Mouse (Mus musculus) embryo, embryonic 10.5 days (tissue): Measurements from ENCODE around the gene Aldh1a3.

Experiments used
- DNase-seq: peaks from one replicate; pipeline ENCODE4 v3.0.0-alpha.2; 2015; ENCODE audit warnings: low spot score

The Aldh1a3 gene

DNA sequence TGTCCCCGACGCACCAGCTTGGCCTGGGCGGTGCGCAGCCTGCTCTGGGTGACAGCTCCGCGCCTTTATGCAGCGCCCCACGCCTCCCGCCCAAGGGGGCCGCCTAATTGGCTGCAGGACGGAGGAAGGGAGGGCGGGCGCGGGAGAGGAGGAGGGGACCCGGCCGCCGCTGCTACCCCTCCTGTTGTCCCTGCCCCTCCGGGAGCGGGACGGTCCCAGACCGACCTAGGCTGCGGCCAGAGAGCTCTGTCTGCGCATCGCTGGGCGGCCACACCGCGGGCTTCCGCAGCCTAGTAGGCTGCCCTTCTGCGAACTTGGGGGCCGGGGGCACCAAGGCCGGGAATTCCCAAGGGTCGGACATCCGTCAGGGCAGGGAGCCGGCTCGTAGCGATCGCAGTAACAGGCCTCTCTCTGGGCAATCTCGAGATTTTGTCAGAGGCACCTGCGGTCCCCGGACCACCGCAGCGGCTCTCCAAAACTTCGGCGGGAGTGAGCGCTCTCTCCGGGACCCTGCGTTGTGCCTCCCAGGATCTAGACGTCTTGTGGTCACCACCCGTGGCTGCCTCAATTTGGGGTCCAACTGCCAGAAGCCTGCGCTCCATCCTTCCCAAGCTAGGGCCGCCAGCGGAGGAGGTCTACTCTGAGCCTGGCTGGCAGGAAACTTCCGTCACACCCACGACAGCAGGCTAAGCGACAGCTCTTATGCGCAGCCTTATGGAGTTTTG, at the start of gene Aldh1a3:
TSS of gene Aldh1a3 (minus strand) at position 81 of the 725 bp plus-strand sequence.
- DNase-seq: peak; percentile 63

- no peak for DNase-seq
These were observed 49.0 kb upstream of the Aldh1a3 start for GRCm38 (mm10) chr7:66476289-66476688.

DNA sequence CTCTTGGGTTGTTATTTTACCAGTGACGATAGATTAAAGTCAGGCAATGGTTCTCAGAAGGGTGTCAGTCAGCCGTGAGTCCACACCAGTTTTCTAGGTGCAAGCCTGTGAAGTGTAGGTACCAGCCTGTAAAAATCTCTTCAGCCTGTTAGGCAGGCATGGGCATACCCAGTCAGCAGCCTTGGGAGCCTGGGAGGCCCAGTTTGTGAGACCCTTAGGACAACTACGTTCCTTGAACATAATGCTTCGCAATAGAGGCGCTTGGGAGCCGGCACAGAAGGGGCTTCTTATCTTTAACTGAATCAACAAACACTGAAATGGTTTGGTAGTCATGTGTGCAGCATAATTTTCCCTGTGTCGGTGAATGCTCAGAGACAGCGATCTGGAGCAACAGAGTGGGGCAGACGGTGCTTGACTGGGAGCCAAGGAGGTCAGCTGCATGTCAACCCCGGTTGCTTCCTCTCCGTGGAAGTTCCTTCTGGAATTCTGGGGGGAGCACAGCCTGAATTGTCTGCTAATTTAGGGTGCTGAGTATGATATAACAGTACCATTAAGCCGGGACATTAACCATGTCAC, 44.4 kb upstream of the Aldh1a3 start:
- no peak for DNase-seq

GRCm38 (mm10) chr7:66466641-66467040, 39.3 kb upstream of the Aldh1a3 start:
- DNase-seq: no peak

GRCm38 (mm10) chr7:66465241-66465640, 37.9 kb upstream of the Aldh1a3 start:
- DNase-seq: no peak

- DNase-seq: no peak
These were observed 35.8 kb upstream of the Aldh1a3 start for GRCm38 (mm10) chr7:66463081-66463480.

- DNase-seq: peak; percentile 61
These were observed 24.4 kb upstream of the Aldh1a3 start for GRCm38 (mm10) chr7:66451622-66452295.

DNA sequence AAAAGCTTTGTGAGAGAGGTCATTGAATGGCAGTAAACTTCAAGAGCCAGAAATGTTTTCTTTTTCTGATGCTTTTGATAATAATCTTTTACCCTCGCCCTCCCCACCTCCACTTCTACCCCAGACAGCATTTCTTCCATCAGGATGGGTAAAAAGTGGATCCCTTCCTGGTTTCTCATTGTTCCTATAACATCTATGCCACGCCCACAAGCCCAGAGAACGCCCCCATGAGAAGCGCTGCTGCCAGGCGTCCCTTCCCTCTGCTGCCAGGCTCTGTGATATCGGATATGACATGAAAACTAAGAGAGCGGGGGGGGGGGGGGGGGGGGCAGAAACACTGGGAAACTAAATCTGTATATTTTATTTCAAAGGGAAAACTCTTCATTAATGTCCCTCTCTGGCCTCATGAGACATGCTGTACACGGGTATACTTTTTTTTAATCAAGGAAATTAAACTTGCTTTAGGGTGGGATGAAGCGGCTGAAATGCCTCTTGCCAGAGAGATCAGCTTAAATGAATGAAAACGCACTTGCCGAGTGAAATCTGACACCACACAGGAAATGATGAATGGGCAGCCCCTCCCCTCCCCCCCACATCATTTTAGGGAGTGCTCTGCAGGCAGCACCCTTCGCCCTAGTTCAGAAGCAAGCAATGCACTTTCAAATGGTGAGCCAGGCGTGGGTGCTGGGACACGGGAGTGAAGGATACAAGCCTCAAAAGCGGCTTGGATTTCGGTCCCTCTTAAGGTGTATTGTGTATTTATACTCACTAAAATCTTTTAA, 22.8 kb upstream of the Aldh1a3 start:
- peak; percentile 88 for DNase-seq

DNA sequence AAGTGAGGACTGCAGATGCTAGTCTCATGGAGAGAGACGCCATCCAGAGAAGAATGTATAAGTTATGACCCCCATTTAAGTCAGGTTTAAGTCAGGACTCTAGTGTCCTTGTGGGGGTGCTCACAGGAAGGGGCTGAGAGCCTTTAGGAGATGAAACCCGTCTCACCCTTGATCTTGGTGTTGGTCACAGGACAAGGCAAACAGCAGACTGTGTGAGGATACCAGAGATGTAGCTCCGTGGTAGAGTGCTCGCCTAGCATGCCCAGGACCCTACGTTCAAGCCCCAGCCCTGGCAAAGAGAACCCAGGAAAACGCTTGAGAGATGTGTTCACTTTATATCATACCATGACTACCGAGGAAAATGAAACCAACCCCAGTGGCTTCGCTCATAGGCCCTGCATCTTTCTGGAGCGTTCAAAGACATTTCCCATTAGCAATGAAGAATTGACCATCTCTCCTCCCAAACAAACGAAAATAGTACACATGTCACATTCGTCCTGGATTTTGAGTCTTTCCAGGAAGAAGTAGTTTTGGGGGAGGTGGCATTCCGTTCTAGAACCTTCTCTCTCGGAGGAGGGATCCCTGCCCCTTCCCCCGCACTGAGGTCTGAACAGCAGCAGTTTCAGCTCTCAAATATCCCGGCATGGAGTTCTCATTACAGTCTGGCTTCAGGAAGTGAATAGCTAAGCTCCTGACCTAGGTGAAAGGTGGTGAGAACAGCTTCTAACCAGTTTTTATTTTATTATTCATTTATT, 21.6 kb upstream of the Aldh1a3 start:
- no peak for DNase-seq

- DNase-seq: no peak
These were observed 21.0 kb upstream of the Aldh1a3 start for GRCm38 (mm10) chr7:66448304-66448703.

DNA sequence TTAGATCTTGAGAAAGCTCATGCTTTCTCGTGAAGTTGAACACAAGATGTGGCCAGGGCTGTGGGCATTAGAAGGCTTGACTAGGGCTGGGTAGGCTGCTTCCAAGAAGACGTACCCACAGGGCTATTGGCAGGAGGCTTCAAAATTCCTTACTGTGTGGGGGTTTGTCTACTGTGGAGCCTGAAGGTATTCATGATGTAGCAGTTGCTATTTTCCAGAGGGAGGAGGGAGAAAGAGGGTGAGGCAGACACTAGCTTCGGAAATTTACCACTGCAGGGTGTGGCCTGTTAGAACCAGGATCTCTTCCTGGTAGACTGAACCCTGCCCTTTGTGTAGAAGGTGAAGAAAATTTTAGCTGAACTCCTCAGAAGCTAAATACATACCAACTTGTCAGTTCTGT, 19.5 kb upstream of the Aldh1a3 start:
- no peak for DNase-seq

DNA sequence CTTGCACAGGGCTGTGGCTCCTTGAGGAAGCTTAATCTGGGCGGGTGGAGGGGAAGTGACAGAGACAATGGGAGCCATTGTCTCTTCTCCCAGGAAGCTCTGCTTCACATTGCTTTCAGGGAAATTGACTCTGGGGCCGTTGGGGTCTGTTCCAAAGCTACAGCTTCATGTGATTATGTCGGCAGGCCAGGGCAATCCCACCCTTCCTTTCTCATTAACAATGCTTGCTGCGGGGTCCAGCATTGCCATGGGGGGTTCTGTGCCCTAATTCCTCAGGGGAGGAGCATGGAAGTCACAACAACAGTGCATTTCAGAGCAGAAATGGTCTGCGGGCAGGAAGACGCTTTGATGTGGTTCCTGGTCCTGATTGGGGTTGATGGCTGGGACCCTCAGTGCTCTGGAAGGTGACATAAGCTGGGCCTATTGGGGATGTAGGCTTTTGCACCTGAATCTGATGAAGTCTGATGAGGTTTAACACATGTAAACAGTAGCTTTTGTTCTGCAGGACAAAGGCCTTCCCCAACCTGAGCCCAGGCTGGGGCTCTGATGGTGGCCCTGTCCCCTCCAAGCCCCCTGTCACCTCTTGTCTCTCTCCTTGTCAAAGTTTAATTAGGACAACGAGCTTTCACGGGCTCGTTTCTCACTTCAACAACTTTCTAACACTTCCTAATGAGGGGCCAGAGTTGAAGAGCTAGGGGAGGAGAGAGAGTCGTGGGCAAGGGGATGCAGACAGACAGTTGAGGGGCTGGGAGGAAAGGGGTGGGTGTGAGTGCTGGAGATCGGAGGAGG, 18.0 kb upstream of the Aldh1a3 start:
- DNase-seq: no peak

DNA sequence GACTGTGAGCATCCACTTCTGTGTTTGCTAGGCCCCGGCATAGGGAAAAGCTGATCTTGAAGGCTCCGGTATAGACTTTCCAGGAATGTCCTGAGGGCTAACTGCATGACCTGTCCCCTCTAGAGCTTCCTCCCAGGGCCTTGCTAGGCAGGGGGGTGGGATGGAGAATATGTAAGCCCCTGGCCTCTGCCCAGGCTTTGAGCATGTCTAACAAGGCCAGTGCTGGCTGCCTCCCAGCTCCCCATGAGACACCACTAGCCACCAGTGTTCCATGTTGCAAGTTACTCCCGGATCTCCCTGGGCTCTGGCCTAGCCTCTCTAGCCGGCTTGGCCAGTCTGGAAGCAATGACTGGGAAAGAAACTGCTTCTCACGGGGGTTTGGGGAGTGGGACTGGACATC, 17.4 kb upstream of the Aldh1a3 start:
- no peak for DNase-seq

- no peak for DNase-seq
These were observed 15.4 kb upstream of the Aldh1a3 start for GRCm38 (mm10) chr7:66442501-66443369.

DNA sequence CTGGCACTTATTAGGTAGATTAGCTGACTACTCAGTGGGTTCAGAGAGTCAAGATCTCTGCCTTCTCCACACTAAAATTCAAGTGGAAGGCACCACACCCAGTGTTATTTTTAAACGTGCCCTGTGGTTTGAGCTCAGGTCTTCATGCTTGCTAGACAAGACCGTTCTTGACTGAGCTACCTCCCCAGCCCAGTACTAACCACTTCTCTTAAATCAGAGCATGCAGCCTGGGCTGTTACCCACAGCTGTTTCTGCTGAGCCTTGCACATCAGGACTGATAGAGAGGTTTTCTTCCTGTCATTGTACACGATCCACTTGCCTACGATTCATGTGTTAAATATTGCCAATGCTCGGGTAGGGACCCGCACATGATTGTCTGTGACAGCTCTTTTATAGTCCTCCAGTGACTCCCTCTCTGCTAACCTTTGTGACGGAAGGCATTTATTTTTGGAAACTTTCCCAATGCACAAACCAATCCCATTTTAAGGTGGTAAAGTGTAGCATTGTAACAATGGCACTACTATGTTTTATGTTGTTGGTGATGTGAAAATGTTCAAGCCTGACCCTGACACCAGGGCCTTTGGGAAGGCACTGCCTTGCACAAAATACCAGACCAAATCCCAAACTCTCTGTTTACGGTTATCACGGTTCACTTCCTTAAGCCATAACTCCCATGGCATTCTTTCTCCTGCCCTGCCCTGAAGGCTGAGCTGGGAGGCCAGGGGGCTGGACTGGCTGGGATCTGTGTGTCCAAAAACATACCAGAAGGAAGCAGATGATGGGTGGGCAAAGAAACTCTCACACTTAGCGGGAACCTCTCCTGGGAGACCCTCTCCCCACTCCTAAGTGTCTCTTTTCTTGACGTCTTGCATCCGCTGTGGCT, 11.7 kb upstream of the Aldh1a3 start:
- no peak for DNase-seq

- peak; percentile 72 for DNase-seq
These were observed 7.2 kb upstream of the Aldh1a3 start for GRCm38 (mm10) chr7:66434453-66434935.

DNA sequence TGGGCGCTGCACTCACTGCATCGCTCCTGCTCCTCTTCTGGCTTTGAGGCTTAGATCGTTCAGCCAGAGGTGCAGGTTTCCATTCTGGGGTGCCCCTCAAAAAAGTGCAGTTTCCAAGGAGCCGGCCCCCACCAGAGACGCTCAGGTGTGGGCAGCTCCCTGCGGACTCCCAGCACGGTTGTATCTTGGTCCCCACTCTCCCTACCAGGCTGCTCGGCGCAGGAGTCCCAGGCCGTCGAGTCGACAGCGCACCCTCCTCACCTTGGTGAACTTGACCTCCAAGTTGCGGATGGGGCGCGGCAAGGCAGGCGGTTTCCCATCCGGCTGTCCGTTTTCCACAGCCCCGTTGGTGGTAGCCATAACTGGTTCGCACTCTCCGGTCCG, 272 bp downstream of the Aldh1a3 start:
- DNase-seq: no peak

DNA sequence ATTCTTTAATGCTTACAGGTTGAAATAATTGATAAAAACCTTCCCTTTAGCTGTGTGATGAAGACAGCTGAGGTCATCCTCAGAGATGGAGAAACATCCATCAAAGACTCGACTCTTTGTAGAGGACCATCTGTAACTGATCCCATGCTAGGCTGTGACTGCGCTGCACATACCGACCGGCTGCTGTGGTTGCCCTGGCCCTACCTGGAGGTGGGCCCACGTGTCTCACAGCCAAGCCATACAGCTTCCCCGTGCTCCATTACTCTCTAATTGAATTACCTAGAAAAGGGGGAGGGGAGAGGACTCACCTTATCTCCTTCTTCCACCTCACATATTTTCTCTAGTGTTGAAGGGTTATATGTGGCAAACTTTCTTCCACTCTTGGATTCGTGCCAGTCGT, 5.4 kb downstream of the Aldh1a3 start:
- DNase-seq: no peak

DNA sequence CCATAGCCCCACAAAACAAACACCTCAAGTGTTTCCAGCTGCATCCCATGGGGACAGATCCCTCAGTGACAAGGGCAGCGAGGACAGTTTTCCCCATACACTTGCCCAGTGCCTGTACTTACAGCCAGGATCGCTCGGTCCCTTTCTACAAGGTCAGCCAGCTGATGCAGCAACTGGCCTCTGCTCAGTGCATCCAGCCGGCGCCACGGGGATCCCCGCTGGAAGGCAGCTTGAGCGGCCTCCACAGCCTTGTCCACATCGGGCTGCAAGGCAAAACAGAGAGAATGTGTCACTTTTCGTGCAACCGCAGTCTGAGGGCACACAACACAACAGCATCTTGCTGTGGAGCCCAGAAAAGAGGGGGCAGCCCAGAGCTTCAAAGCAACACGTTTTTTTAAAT, 8.3 kb downstream of the Aldh1a3 start:
- no peak for DNase-seq
